Mouse (Mus musculus) layer of hippocampus, adult 9-10 months (tissue): ENCODE measurements around the gene Kcns1.

ENCODE experiments used
- DNase-seq: peaks from one replicate; pipeline ENCODE4 v3.0.0; 2022; ENCODE audit warnings: low spot score

Gene Kcns1

GRCm38 (mm10) chr2:164170326-164170725 is 587 bp downstream of the Kcns1 start:
- DNase-seq: no peak

DNA sequence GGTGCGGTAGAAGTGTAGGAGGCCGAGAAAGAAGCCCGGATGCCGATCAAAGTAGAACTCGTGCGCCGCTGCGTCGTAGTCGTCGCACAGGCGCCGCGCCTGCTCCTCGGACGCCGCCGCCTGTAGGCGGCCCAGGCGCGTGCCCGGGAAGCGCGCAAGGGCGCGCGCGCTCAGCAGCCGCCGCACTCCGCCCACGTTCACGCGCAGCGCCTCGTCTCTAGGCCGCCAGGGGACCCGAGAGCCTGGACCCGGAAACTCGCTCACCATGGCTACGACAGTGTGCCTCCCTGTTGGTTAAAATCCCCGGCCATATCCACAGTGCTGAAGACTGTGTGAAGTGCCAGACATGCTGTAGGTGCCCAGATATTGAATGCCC is 2.4 kb downstream of the Kcns1 start:
- DNase-seq: no peak

DNA sequence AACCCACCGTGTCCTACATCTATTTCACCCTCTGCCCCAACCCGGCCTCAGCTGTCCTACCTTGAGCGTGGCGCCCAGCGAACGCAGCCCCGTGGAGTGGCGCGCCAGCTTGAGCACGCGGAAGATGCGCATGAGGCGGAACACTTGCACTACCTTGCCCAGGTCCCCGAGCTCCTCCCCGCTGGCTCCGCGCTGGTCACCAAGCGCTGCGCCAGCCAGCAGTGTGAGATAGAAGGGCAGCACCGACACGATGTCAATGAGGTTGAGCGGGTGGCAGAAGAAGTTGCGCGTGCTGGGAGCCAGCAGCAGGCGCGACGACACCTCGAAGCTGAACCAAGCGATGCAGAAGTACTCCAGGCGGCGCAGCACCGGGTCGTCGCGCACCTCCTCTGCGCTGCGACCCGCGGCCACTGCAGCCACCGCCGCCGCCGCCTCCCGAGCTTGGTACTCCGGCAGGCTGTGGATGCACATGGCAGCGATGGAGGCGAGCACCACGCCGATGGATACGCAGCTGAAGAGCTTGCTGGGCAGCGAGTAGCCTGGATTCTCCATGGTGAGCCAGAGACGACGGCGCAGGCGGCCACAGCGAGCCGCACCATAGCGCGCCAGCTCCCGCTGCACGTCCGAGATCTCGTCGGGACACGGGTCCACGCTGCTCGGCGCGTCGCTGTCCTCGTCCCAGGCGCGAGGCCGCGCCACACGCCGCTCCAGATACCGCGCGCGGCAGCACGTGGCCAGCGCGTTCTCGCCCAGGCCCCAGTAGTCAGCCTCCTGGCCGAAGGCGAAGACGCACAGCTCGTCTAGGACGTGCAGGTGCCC is 3.0 kb downstream of the Kcns1 start:
- DNase-seq: no peak

- no peak for DNase-seq
These were observed 6.0 kb downstream of the Kcns1 start for GRCm38 (mm10) chr2:164164941-164165340.

- DNase-seq: no peak
These were observed 9.3 kb downstream of the Kcns1 start for GRCm38 (mm10) chr2:164161515-164162055.

- DNase-seq: no peak
These were observed 12.1 kb downstream of the Kcns1 start for GRCm38 (mm10) chr2:164158838-164159237.

GRCm38 (mm10) chr2:164156158-164156557 is 14.8 kb downstream of the Kcns1 start:
- no peak for DNase-seq

DNA sequence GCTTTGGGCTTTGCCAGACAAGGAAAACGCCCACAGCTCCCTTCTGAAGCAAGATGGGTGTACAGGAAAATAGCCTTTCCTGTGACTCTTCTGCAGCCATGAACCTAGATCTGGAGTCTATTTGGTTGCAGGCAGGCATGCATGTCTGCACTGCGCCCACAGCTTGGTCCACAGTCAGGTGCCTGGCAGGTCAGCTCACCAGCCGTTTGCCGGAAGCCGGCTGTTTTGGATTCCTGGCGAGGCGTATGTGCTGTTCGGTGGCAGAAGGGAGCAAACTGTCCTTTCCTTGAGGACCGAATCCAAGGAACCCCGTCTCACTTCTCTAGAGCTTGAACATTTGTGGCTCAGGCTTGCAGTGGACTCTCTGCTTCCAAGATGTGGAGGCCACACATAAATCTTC is 16.9 kb downstream of the Kcns1 start:
- DNase-seq: no peak

DNA sequence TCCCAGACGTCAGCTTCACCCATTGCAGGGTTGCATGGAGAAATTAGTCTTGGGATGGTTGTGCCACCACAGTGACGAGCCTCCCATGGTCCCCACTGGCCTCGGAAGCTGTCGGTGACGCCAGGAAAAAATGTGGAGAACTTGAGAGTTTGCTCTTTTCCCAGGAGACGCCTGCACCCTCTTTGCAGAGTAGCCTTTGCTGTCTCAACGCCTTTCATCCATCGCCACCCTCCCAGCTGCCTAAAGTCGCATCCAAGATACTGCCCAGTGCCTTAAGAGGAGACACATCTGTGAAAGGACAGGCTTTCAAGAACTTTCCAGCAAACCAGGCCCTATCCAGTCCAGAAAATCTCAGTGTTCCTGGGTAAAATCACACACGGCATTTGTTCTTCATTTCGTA is 18.6 kb downstream of the Kcns1 start:
- no peak for DNase-seq

- no peak for DNase-seq
These were observed 20.7 kb downstream of the Kcns1 start for GRCm38 (mm10) chr2:164150086-164150760.

DNA sequence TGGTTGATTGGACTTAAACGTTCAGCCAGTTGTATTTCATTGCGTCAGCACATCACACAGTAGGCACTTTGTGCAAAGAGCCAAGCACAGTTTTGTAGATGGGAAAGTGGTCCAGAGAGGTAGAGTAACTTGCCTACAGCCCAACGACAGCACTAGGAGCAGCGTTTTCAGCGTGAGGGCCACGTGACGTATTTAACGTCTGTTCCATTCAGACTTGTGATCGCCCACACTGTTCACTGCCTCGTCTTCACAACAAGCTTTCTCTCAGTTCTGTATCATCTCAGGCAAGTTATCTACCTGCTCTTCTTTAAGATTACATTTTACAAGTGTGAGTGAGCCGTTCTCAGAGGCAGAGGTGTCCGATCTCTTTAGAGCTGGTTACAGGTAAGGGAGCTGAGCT is 24.4 kb downstream of the Kcns1 start:
- no peak for DNase-seq

DNA sequence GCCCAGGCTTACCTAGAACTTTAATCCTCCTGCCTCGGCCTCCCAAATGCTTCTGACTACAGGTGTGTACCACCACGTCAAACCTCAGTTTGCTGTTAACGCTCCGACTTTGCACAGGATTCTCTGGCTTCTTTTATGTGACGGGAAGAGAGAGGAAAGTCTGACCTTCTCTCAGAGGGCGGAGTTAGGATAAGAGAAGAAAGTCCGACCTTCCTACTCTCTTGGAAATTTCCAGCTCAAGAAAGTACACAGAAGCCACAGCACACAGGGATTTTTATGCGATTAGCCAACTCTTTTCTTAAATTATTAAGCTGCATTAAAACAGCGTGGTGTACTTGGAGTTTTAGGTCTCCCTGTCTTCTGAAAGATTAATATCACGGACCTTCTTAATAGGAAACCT is 26.4 kb downstream of the Kcns1 start:
- DNase-seq: no peak

GRCm38 (mm10) chr2:164144025-164144424 is 26.9 kb downstream of the Kcns1 start:
- no peak for DNase-seq

GRCm38 (mm10) chr2:164142021-164142420 is 28.9 kb downstream of the Kcns1 start:
- no peak for DNase-seq

DNA sequence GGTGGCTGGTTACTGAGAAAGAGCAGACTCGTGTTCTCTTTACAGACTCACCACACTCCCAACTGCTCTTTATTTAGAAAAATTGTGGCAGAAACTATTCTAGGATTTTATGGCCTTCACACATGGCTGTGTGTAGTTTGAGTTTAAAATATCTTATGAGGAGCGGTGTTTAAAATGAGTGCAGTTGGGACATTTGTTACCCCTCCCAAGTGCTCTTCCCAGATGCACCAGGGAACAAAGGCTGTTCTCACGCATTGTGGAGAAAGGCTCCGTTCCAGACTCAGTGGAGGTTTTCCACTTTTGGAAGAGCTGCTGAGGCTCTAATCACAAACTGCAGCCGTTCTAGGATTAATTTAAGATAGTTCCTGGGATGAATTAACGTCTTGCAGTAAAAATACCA is 33.2 kb downstream of the Kcns1 start:
- no peak for DNase-seq

- DNase-seq: no peak
These were observed 34.5 kb downstream of the Kcns1 start for GRCm38 (mm10) chr2:164136393-164136792.

GRCm38 (mm10) chr2:164135367-164135766 is 35.5 kb downstream of the Kcns1 start:
- DNase-seq: no peak

- no peak for DNase-seq
These were observed 36.4 kb downstream of the Kcns1 start for GRCm38 (mm10) chr2:164134563-164134962.

DNA sequence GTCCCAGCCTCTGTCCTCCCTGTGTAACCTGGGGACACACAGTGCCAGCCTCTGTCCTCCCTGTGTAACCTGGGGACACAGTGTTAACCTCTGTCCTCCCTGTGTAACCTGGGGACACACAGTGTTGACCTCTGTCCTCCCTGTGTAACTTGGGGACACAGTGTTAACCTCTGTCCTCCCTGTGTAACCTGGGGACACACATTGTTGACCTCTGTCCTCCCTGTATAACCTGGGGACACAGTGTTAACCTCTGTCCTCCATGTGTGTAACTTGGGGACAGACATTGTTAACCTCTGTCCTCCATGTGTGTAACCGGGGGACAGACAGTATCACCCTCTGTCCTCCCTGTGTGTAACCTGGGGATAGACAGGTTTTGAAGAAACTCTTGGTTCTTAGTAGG is 39.3 kb downstream of the Kcns1 start:
- DNase-seq: no peak

GRCm38 (mm10) chr2:164128576-164129411 is 42.1 kb downstream of the Kcns1 start:
- DNase-seq: no peak

DNA sequence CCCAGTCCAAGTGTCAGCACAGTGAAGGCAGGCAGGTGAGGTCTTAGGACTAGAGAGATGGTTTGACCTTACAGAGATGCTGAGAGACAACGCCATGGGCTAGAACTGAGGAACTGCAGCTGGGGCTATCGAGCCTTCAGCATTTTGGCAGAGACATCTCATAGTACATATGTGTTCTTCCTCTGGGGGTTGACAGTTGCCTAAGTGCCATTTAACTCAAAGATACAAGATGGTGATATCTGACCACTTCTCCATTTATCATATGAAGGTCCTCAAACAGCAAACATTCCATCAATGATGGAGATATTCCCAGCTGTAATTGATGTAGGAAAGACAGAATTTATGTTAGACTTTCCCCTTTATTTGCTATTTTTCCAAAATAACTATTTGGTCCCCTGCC is 43.6 kb downstream of the Kcns1 start:
- DNase-seq: no peak

DNA sequence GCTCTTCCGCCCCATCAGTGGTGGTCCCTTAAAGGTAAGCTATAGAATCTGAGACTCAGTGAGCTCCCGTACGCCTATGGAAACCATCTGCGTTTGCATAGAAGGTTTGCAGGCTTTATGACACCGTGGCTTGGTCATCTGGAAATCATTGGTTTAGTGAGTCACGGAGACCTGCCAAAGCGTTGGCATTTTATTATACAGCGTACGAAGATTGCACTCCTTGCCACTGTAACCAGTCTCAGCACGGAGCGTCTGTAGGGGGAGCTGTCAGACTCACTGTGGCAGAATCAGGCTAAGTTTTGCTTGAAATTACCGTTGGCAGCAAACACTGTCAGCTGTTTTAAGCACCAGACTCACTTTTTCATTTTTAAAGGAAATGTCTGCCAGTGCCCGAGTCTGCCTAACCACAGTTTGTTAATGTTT is 44.4 kb downstream of the Kcns1 start:
- peak; percentile 71 for DNase-seq
